Comparison of ENCODE assay signal across 8 mouse cellular contexts in genomic region chr12:83486671-83487461, GRCm38 (mm10). TPM values are rescaled to one million over a fixed set of nuclear protein-coding genes. Genes with fewer than 3 reads are reported as not detected.
DNase-seq lines count a peak whose midpoint lies in the region; ATAC-seq and TF ChIP-seq lines count a peak whose summit lies in the region.

No protein-coding gene starts in this region.

- intact Hi-C loops in heart, postnatal 10 days (cut with DNase I), result loop anchor here (2.0 to 5.0 kb wide), 3 partner anchors 75 to 160 kb away; no protein-coding TSS in a partner anchor

- peak overlapping the region; percentile 8 for H3K9ac ChIP-seq in lung, postnatal 0 days (replicated peaks; ENCODE audit: low read depth)

- H3K4me2 ChIP-seq in lung, postnatal 0 days (replicated peaks; ENCODE audit: low read depth, low read length), result peak overlapping the region; percentile 100

- H3K27ac ChIP-seq in forebrain, embryonic 10.5 days, result peak overlapping the region; percentile 79
- H3K27ac ChIP-seq in lung, postnatal 0 days (ENCODE audit: low read length), result peak overlapping the region; percentile 38; the same call in 1 of the 2 replicates

- peak overlapping the region; percentile 74 for H3K4me3 ChIP-seq in forebrain, embryonic 10.5 days
- peak overlapping the region; percentile 71 for H3K4me3 ChIP-seq in lung, postnatal 0 days (ENCODE audit: low read depth, low read length)

- H3K27me3 ChIP-seq in forebrain, embryonic 10.5 days (ENCODE audit: poor library complexity, severe bottlenecking), result peaks cover 65% of the 10 kb centered on the region
- H3K27me3 ChIP-seq in lung, postnatal 0 days (replicated peaks; ENCODE audit: insufficient read depth, low read length), result peaks cover 10% of the 10 kb centered on the region; the same call in 1 of the 2 replicates

- peaks cover 44% of the 10 kb centered on the region for H3K4me1 ChIP-seq in forebrain, embryonic 10.5 days
- H3K4me1 ChIP-seq in lung, postnatal 0 days (ENCODE audit: insufficient read depth, low read depth, low read length), result peaks cover 9% of the 10 kb centered on the region

- H3K36me3 ChIP-seq in forebrain, embryonic 10.5 days (replicated peaks), result no peaks in the 10 kb centered on the region
- H3K36me3 ChIP-seq in lung, postnatal 0 days (ENCODE audit: insufficient read depth, low read length), result no peaks in the 10 kb centered on the region

- ATAC-seq in lung, postnatal 0 days, result peak; percentile 64

- H3K9me3 ChIP-seq in forebrain, embryonic 10.5 days, result peaks cover 7% of the 10 kb centered on the region; the same call in 1 of the 2 replicates
- no peaks in the 10 kb centered on the region for H3K9me3 ChIP-seq in lung, postnatal 0 days (ENCODE audit: low read length)

- TF ChIP-seq EP300 in lung, postnatal 0 days (IDR thresholded peaks at IDR 0.05), result no peak

- peak; percentile 50 for DNase-seq in ES-CJ7 (ENCODE audit: low read depth, low spot score)
- DNase-seq in brain, embryonic 14.5 days (ENCODE audit: low read depth), result peak; percentile 58
- peak; percentile 68 for DNase-seq in forebrain, embryonic 10.5 days (ENCODE audit: extremely low spot score, low spot score)
- peak; percentile 69 for DNase-seq in heart, postnatal 10 days
- peak; percentile 52 to 77 for DNase-seq in kidney, postnatal 25 days
- DNase-seq in lung, postnatal 0 days (ENCODE audit: low spot score), result peak; percentile 45
- DNase-seq in retina, postnatal 1 day, result peak; percentile 74
- DNase-seq in thymus, postnatal 36 days, result peak; percentile 24 to 38

- TF ChIP-seq CTCF in brain, embryonic 14.5 days (IDR thresholded peaks at IDR 0.05; ENCODE audit: borderline replicate concordance, extremely low read depth, insufficient read depth, insufficient read length), result no peak
- no peak for TF ChIP-seq CTCF in lung, postnatal 0 days (IDR thresholded peaks at IDR 0.05)

- under 1% methylated on average over 73 of the region's 73 CpGs for WGBS in forebrain, embryonic 10.5 days
- under 1% methylated on average over 59 of the region's 73 CpGs for WGBS in lung, postnatal 0 days

- no peak for TF ChIP-seq POLR2A in brain, embryonic 14.5 days (IDR thresholded peaks at IDR 0.05; ENCODE audit: borderline replicate concordance, extremely low read depth, insufficient read depth, insufficient read length, poor library complexity, severe bottlenecking)

RNA-seq across cellular contexts. Expression of gene Dpf3, which starts 0.7 kb away (rescaled TPM):
- polyA plus RNA-seq in brain, embryonic 14.5 days (2012; rRNA removed), result 8.8 and 20.9 TPM in 2 replicates
- polyA plus RNA-seq in forebrain, embryonic 10.5 days (2016; fragmentation: Nextera tagmentation; extraction: Ambion mirVana), result 1.2 and 2.2 TPM in 2 replicates
- total RNA-seq in heart, postnatal 10 days (2021), result 10 to 100 TPM; 17.3 to 18.1 TPM
- 1.4 TPM in 2 replicates for polyA plus RNA-seq in lung, postnatal 0 days (2015; fragmentation: Nextera tagmentation; extraction: Ambion mirVana)

RNA-seq across cellular contexts. Expression of gene Dcaf4, which starts 33.4 kb away (rescaled TPM):
- 51.2 and 57.4 TPM in 2 replicates for polyA plus RNA-seq in brain, embryonic 14.5 days (2012; rRNA removed)
- 24.1 and 25.2 TPM in 2 replicates for polyA plus RNA-seq in forebrain, embryonic 10.5 days (2016; fragmentation: Nextera tagmentation; extraction: Ambion mirVana)
- total RNA-seq in heart, postnatal 10 days (2021), result 10 to 100 TPM; 18.6 to 19.5 TPM
- polyA plus RNA-seq in lung, postnatal 0 days (2015; fragmentation: Nextera tagmentation; extraction: Ambion mirVana), result 10.4 and 11.3 TPM in 2 replicates

Comparison
In these comparisons a context has a peak if more than half of its experiments do, and no peak if none do; other contexts are left out.
1. Peak in every context shown above with its lines: DNase-seq, ATAC-seq, H3K4me3 ChIP-seq and H3K27ac ChIP-seq.